In genomic region chr8:117051316-117051715, GRCm38 (mm10) we compare ENCODE assay signal across 28 mouse cellular contexts. TPM values are rescaled to one million over a fixed set of nuclear protein-coding genes. Genes with fewer than 3 reads are reported as not detected.
DNase-seq lines count a peak whose midpoint lies in the region; ATAC-seq and TF ChIP-seq lines count a peak whose summit lies in the region.
"Had no signal": no experiment of that assay in that cellular context is flagged by ENCODE, and none has a peak within 500 bp of the region (broad histone marks: within the 10 kb centered on the region; RNA-seq: fewer than 3 reads in every experiment).

No protein-coding gene starts in this region.

- H3K36me3 ChIP-seq in kidney, embryonic 14.5 days (ENCODE audit: control insufficient read depth, insufficient read depth, low read length), result no peaks in the 10 kb centered on the region
- no peaks in the 10 kb centered on the region for H3K36me3 ChIP-seq in kidney, postnatal 0 days (ENCODE audit: insufficient read depth, low read length)
- H3K36me3 ChIP-seq in midbrain, embryonic 11.5 days (ENCODE audit: control insufficient read depth, insufficient read depth, low read length), result no peaks in the 10 kb centered on the region
- H3K36me3 ChIP-seq in midbrain, embryonic 10.5 days, result no peaks in the 10 kb centered on the region
- H3K36me3 ChIP-seq: forebrain, embryonic 10.5 days; G1E; heart, embryonic 10.5 days; heart, embryonic 13.5 days had no signal

- H3K4me3 ChIP-seq in kidney, embryonic 14.5 days (ENCODE audit: low read length), result no peak overlapping the region
- no peak overlapping the region for H3K4me3 ChIP-seq in kidney, postnatal 0 days (replicated peaks; ENCODE audit: low read depth, low read length)
- H3K4me3 ChIP-seq in midbrain, embryonic 11.5 days (ENCODE audit: low read depth, low read length), result no peak overlapping the region
- no peak overlapping the region for H3K4me3 ChIP-seq in midbrain, embryonic 10.5 days
- H3K4me3 ChIP-seq: forebrain, embryonic 10.5 days; forebrain, embryonic 13.5 days; heart, adult 2 months; heart, embryonic 10.5 days; heart, embryonic 13.5 days had no signal

- TF ChIP-seq CTCF in kidney, postnatal 0 days (IDR thresholded peaks at IDR 0.05; ENCODE audit: low read depth), result no peak

- no peak overlapping the region for H3K4me2 ChIP-seq in kidney, embryonic 14.5 days (replicated peaks; ENCODE audit: low read depth, low read length)
- H3K4me2 ChIP-seq in kidney, postnatal 0 days (ENCODE audit: low read length), result no peak overlapping the region
- H3K4me2 ChIP-seq in midbrain, embryonic 11.5 days, result no peak overlapping the region
- H3K4me2 ChIP-seq: forebrain, embryonic 13.5 days; heart, embryonic 13.5 days; hindbrain, embryonic 14.5 days had no signal

- no peaks in the 10 kb centered on the region for H3K4me1 ChIP-seq in kidney, embryonic 14.5 days (ENCODE audit: control insufficient read depth, insufficient read depth, low read length)
- H3K4me1 ChIP-seq in kidney, postnatal 0 days (replicated peaks; ENCODE audit: insufficient read depth, low read length), result no peaks in the 10 kb centered on the region
- H3K4me1 ChIP-seq in midbrain, embryonic 11.5 days (ENCODE audit: control insufficient read depth, insufficient read depth, low read length), result no peaks in the 10 kb centered on the region
- H3K4me1 ChIP-seq in midbrain, embryonic 10.5 days, result 0 out of 2 replicates have a peak, but pooled peaks cover 5% of the 10 kb centered on the region
- H3K4me1 ChIP-seq: forebrain, embryonic 10.5 days; forebrain, embryonic 13.5 days had no signal

- no peaks in the 10 kb centered on the region; the same call in 1 of the 2 replicates for H3K27me3 ChIP-seq in kidney, embryonic 14.5 days (ENCODE audit: control insufficient read depth, insufficient read depth, low read length)
- H3K27me3 ChIP-seq in kidney, postnatal 0 days (ENCODE audit: insufficient read depth, low read length), result no peaks in the 10 kb centered on the region
- no peaks in the 10 kb centered on the region for H3K27me3 ChIP-seq in midbrain, embryonic 11.5 days (ENCODE audit: control insufficient read depth, insufficient read depth, low read length)
- no peaks in the 10 kb centered on the region for H3K27me3 ChIP-seq in midbrain, embryonic 10.5 days (ENCODE audit: low read depth, poor library complexity, severe bottlenecking)
- H3K27me3 ChIP-seq: forebrain, embryonic 13.5 days; heart, embryonic 13.5 days had no signal

- no peak overlapping the region for H3K9ac ChIP-seq in kidney, embryonic 14.5 days (ENCODE audit: low read depth, low read length)
- H3K9ac ChIP-seq in kidney, postnatal 0 days (ENCODE audit: low read depth, low read length), result no peak overlapping the region
- H3K9ac ChIP-seq in midbrain, embryonic 11.5 days (ENCODE audit: low read length), result no peak overlapping the region
- H3K9ac ChIP-seq: forebrain, embryonic 13.5 days; heart, embryonic 13.5 days; hindbrain, embryonic 14.5 days had no signal

- DNase-seq in kidney, postnatal 14 days, result no peak
- peak; percentile 29 for DNase-seq in kidney, postnatal 0 days (ENCODE audit: low spot score)
- DNase-seq in kidney, adult 11 months, result no peak
- peak; percentile 59 for DNase-seq in midbrain, embryonic 11.5 days (ENCODE audit: low spot score, missing footprints)
- DNase-seq in midbrain, embryonic 10.5 days (ENCODE audit: low spot score), result no peak
- no peak for DNase-seq in urinary bladder, postnatal 4 days (ENCODE audit: low spot score in 2 of 2)
- no peak for DNase-seq in cerebellum, postnatal 25 days
- DNase-seq: B cell, adult 2 months; cerebellum, adult 11-12 months; cerebellum, adult 8-10 months; cerebellum, postnatal 10 days; gastrocnemius, postnatal 10 days; gastrocnemius, postnatal 36 days; heart, postnatal 14 days; heart, postnatal 4 days had no signal

- no peak overlapping the region for H3K27ac ChIP-seq in kidney, embryonic 14.5 days (ENCODE audit: low read depth, low read length)
- H3K27ac ChIP-seq in kidney, postnatal 0 days, result no peak overlapping the region
- H3K27ac ChIP-seq in midbrain, embryonic 11.5 days (ENCODE audit: low read depth, low read length), result no peak overlapping the region
- no peak overlapping the region for H3K27ac ChIP-seq in midbrain, embryonic 10.5 days (replicated peaks)
- H3K27ac ChIP-seq: forebrain, embryonic 10.5 days; forebrain, embryonic 13.5 days; heart, adult 2 months; heart, embryonic 10.5 days; heart, embryonic 13.5 days; hindbrain, embryonic 14.5 days had no signal

- WGBS in kidney, embryonic 14.5 days, result 23% methylated on average over 9 of the region's 9 CpGs
- WGBS in kidney, postnatal 0 days, result 29% methylated on average over 9 of the region's 9 CpGs
- 69% methylated on average over 9 of the region's 9 CpGs for WGBS in midbrain, embryonic 11.5 days
- 74% methylated on average over 9 of the region's 9 CpGs for WGBS in midbrain, embryonic 10.5 days

- no peaks in the 10 kb centered on the region for H3K9me3 ChIP-seq in kidney, embryonic 14.5 days (ENCODE audit: control insufficient read depth, low read length)
- no peaks in the 10 kb centered on the region for H3K9me3 ChIP-seq in kidney, postnatal 0 days (replicated peaks; ENCODE audit: low read length)
- no peaks in the 10 kb centered on the region for H3K9me3 ChIP-seq in midbrain, embryonic 11.5 days (ENCODE audit: control insufficient read depth, low read length)
- no peaks in the 10 kb centered on the region for H3K9me3 ChIP-seq in midbrain, embryonic 10.5 days (replicated peaks)
- H3K9me3 ChIP-seq: forebrain, embryonic 10.5 days; forebrain, embryonic 13.5 days; heart, embryonic 10.5 days; heart, embryonic 13.5 days had no signal

- peak; percentile 61; the same call in 1 of the 2 replicates for ATAC-seq in kidney, embryonic 14.5 days (ENCODE audit: low FRiP score, low TSS enrichment)
- ATAC-seq in kidney, postnatal 0 days (replicated peaks; ENCODE audit: low FRiP score, low read depth), result 0 out of 2 replicates have a peak, but pooled peaks have one; percentile 25
- no peak for ATAC-seq in midbrain, embryonic 11.5 days (ENCODE audit: low FRiP score)
- ATAC-seq: forebrain, embryonic 13.5 days; forebrain, embryonic 16.5 days; Patski had no signal

RNA-seq across cellular contexts. Expression of gene Pkd1l2, which starts 30.9 kb away (rescaled TPM):
- polyA plus RNA-seq in kidney, embryonic 14.5 days (2014; fragmentation: Nextera tagmentation; extraction: Ambion mirVana), result not detected in 2 replicates
- polyA plus RNA-seq in kidney, postnatal 0 days (2015; fragmentation: Nextera tagmentation; extraction: Ambion mirVana), result not detected in 2 replicates
- not detected in 2 replicates for polyA plus RNA-seq in midbrain, embryonic 11.5 days (2014; fragmentation: Nextera tagmentation; extraction: Ambion mirVana)
- polyA plus RNA-seq in midbrain, embryonic 10.5 days (2016; fragmentation: Nextera tagmentation; extraction: Ambion mirVana), result 0.05 TPM in 1 of 2 replicates, not detected in the other
- polyA plus RNA-seq: embryonic facial prominence, embryonic 11.5 days; forebrain, embryonic 10.5 days; forebrain, embryonic 13.5 days; forebrain, embryonic 16.5 days; heart, adult 2 months; heart, embryonic 13.5 days; heart, embryonic 16.5 days; hindbrain, embryonic 11.5 days; Patski had no signal

RNA-seq across cellular contexts. Expression of gene Bco1, which starts 44.3 kb away (rescaled TPM):
- polyA plus RNA-seq in kidney, embryonic 14.5 days (2014; fragmentation: Nextera tagmentation; extraction: Ambion mirVana), result 0.19 and 0.38 TPM in 2 replicates
- 0.16 and 0.27 TPM in 2 replicates for polyA plus RNA-seq in kidney, postnatal 0 days (2015; fragmentation: Nextera tagmentation; extraction: Ambion mirVana)
- polyA plus RNA-seq in midbrain, embryonic 11.5 days (2014; fragmentation: Nextera tagmentation; extraction: Ambion mirVana), result 0.18 and 0.28 TPM in 2 replicates
- 0.05 and 0.10 TPM in 2 replicates for polyA plus RNA-seq in midbrain, embryonic 10.5 days (2016; fragmentation: Nextera tagmentation; extraction: Ambion mirVana)
- polyA plus RNA-seq: forebrain, embryonic 13.5 days; G1E; heart, embryonic 16.5 days; Patski had no signal

RNA-seq across cellular contexts. Expression of gene Gcsh, which starts 58.0 kb away (rescaled TPM):
- polyA plus RNA-seq in kidney, embryonic 14.5 days (2014; fragmentation: Nextera tagmentation; extraction: Ambion mirVana), result 182 and 198 TPM in 2 replicates
- polyA plus RNA-seq in kidney, postnatal 0 days (2015; fragmentation: Nextera tagmentation; extraction: Ambion mirVana), result 233 and 239 TPM in 2 replicates
- 146 and 158 TPM in 2 replicates for polyA plus RNA-seq in midbrain, embryonic 11.5 days (2014; fragmentation: Nextera tagmentation; extraction: Ambion mirVana)
- 171 and 194 TPM in 2 replicates for polyA plus RNA-seq in midbrain, embryonic 10.5 days (2016; fragmentation: Nextera tagmentation; extraction: Ambion mirVana)

Comparison
In these comparisons a context has a peak if more than half of its experiments do, and no peak if none do; other contexts are left out.
1. DNase-seq: peak in kidney, postnatal 0 days (single experiment) and midbrain, embryonic 11.5 days (single experiment); none in kidney, postnatal 14 days (single experiment), kidney, adult 11 months (single experiment), midbrain, embryonic 10.5 days (single experiment), urinary bladder, postnatal 4 days (0 of 2) and cerebellum, postnatal 25 days (0 of 2).